1 mouse cellular context compared by ENCODE assay signal in the genomic region with DNA sequence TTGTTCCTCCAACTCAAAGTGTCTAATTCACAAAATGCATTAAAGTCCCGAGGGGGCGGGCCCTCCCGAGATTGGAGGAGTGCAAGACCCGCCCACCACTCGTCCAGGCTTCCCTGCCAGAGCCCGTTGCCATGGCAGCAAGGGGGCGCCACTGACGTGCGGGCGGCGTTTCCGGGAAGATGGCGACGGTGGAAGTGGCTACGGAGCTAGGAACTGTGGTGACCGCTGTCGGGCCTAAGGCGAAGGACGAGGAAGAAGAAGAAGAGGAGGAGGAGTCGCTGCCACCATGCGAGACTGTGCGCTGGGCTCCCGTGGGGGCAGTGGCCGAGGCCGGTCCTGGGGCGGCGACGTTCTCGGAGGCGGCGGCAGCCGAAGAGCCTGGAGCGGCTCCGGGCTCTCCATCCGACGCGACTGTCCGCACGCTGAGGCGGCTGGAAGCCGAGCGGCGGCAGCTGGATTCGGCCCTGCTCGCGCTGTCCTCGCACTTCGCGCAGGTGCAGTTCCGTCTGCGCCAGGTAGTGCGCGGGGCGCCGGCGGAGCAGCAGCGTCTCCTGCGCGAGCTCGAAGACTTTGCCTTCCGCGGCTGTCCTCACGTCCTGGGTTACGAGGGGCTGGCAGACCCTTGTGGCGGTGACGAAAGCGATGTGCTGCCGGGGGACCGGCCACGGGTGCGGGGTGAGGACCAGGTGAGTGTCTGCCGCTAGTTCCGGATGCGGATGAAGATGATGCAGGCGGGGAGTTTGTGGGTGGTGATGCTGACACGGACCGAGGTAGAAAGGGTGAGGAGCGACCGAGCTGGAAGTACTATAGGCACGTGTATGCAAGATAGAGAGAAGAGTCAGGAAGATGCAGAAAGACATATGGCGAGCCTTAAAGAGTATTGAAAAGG.
TF ChIP-seq lines count a peak whose summit lies in the region.

TSS of gene Rundc1 (plus strand) at position 161 of the 889 bp plus-strand sequence.
TSS of gene Ptges3l (minus strand) at position 409 of the 889 bp plus-strand sequence.

TF ChIP-seq in MEL, 35 proteins besides CTCF, POLR2A, EP300 and RAD21 (continued from another document):
- TF ChIP-seq NELFE (IDR thresholded peaks at IDR 0.05; ENCODE audit: low read depth, low read length) (peak; percentile 76), UBTF (IDR thresholded peaks at IDR 0.05; ENCODE audit: borderline replicate concordance, insufficient read depth, low read depth, low read length) (peak; percentile 31; the same call in 1 of the 2 replicates), MAFK (IDR thresholded peaks at IDR 0.05; ENCODE audit: borderline replicate concordance, low read depth, low read length) (no peak), MAX (IDR thresholded peaks at IDR 0.05; ENCODE audit: low read length) (peak; percentile 57), ETS1 (IDR thresholded peaks at IDR 0.05; ENCODE audit: low read depth, low read length) (peak; percentile 57; the same call in 1 of the 2 replicates), TBP (IDR thresholded peaks at IDR 0.05; ENCODE audit: low read depth, low read length) (peak; percentile 27; the same call in 1 of the 2 replicates), KAT2A (conservative IDR thresholded peaks at IDR 0.05; ENCODE audit: low read depth, low read length) (no peak; the same call in 1 of the 2 replicates), BHLHE40 (IDR thresholded peaks at IDR 0.05; ENCODE audit: borderline replicate concordance, low read depth, low read length) (peak; percentile 6; the same call in 1 of the 2 replicates), POLR2AphosphoS2 (IDR thresholded peaks at IDR 0.05; ENCODE audit: low read length) (0 out of 2 replicates have a peak, but pooled peaks have one; percentile 9), POLR2AphosphoS5 (IDR thresholded peaks at IDR 0.05; ENCODE audit: borderline replicate concordance, low read depth, low read length) (no peak), MEF2A (IDR thresholded peaks at IDR 0.05; ENCODE audit: extremely low read depth, insufficient replicate concordance, low read depth, low read length, poor library complexity, severe bottlenecking) (no peak), HCFC1 (IDR thresholded peaks at IDR 0.05; ENCODE audit: low read depth, low read length) (peak; percentile 85), NRF1 (IDR thresholded peaks at IDR 0.05; ENCODE audit: insufficient read depth, low read depth, low read length, poor library complexity, severe bottlenecking) (peak; percentile 53), MAZ (IDR thresholded peaks at IDR 0.05; ENCODE audit: low read depth, low read length) (peak; percentile 52; the same call in 1 of the 2 replicates), MXI1 (IDR thresholded peaks at IDR 0.05; ENCODE audit: low read depth, low read length) (peak; percentile 95), GATA1 (IDR thresholded peaks at IDR 0.05; ENCODE audit: low read depth, low read length) (no peak)
